Mouse (Mus musculus) C2C12 (cell line): Measurements from ENCODE around the gene Gm5089. TPM values are rescaled to one million over a fixed set of nuclear protein-coding genes. Genes with fewer than 3 reads are reported as not detected.

ENCODE experiments used
- H3K27me3 ChIP-seq: one replicate; pipeline ENCODE4 v1.6.1; 2011; ENCODE audit not compliant: control insufficient read depth, insufficient read depth, insufficient read length
- H3K36me3 ChIP-seq: one replicate; pipeline ENCODE4 v1.6.1; 2011; ENCODE audit not compliant: control insufficient read depth, insufficient read depth
- H3K4me3 ChIP-seq: one replicate; pipeline ENCODE4 v1.5.1; 2011; ENCODE audit warnings: mild to moderate bottlenecking, control low read depth; ENCODE audit not compliant: poor library complexity, insufficient read depth, severe bottlenecking
- H3K79me2 ChIP-seq: one replicate; pipeline ENCODE4 v1.6.1; 2011; ENCODE audit not compliant: control insufficient read depth, insufficient read depth
- H3K79me3 ChIP-seq: one replicate; pipeline ENCODE4 v1.6.1; 2011; ENCODE audit warnings: low read depth, control low read depth
- H3ac ChIP-seq: one replicate; pipeline ENCODE3; 2011; ENCODE audit warnings: low read depth; ENCODE audit not compliant: control insufficient read depth, insufficient read length
- CEBPB ChIP-seq: IDR thresholded peaks from one replicate; pipeline ENCODE4 v1.6.1; 2011; ENCODE audit warnings: low read depth, mild to moderate bottlenecking, control low read depth, moderate library complexity
- CTCF ChIP-seq: IDR thresholded peaks from one replicate; pipeline ENCODE4 v1.5.1; 2011; ENCODE audit not compliant: control insufficient read depth, insufficient read depth, insufficient read length
- FOSL1 ChIP-seq: IDR thresholded peaks from one replicate; pipeline ENCODE4 v1.8.0; 2011; ENCODE audit warnings: mild to moderate bottlenecking, low read length; ENCODE audit not compliant: poor library complexity, insufficient read depth, severe bottlenecking
- MAX ChIP-seq: IDR thresholded peaks from one replicate; pipeline ENCODE4 v1.6.1; 2011; ENCODE audit warnings: mild to moderate bottlenecking, control low read depth
- MYOD1 ChIP-seq: IDR thresholded peaks from one replicate; pipeline ENCODE4 v1.6.1; 2011; ENCODE audit warnings: low read depth; ENCODE audit not compliant: control insufficient read depth, insufficient read length
- MYOG ChIP-seq: IDR thresholded peaks from one replicate; pipeline ENCODE4 v1.6.1; 2011; ENCODE audit not compliant: control insufficient read depth, insufficient read length; ENCODE audit errors: extremely low read depth
- USF1 ChIP-seq: IDR thresholded peaks from one replicate; pipeline ENCODE4 v1.6.1; 2011; ENCODE audit warnings: low read depth, mild to moderate bottlenecking, control low read depth, moderate library complexity
- polyA plus RNA-seq: library from polyadenylated mRNA; unstranded; fragments of >200 nt; fragmentation: generic; extraction: Trizol; gene quantifications from one replicate; pipeline ENCODE4 v1.2.1, GENCODE M21; 2012; ENCODE audit warnings: missing spikeins

Gm5089 gene
- polyA plus RNA-seq, 1 experiment: not detected

DNA sequence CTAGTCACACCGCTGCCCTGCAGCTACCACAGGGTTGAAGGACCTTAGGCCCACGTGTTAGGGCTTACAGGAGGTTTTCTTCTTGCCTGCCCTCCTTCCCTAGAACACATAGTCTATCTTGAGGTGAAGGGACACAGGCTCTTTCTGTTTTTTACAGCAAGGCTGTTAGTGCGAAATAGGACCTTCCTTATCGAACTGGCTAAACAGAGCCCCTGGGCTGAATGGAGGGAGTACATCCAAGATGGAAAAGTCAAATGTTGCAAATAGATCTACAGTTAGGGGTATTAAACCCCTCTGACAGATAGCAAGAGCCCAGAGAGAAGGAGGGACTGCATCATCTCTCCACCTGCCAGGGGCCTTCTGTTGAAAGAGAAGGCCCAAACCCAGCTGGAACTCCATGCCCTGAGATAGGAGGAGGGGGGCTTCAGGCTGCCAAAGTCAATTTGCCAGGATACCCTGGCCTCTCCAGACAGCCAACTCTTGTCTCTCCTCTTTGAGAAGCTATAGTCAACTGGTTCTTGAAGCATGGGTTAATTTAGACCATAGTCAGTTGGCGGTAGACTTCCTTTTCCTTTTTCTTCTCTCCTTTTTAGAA is 733 bp upstream of the Gm5089 start:
- Histone ChIP-seq H3ac (no peak overlapping the region), H3K4me3 (no peak overlapping the region), H3K79me2 (no peaks in the 10 kb centered on the region), H3K36me3 (no peaks in the 10 kb centered on the region), H3K79me3 (no peaks in the 10 kb centered on the region), H3K27me3 (peaks cover 17% of the 10 kb centered on the region)
- no peak for TF ChIP-seq USF1
- no peak for TF ChIP-seq MAX
- TF ChIP-seq CTCF: no peak
- no peak for TF ChIP-seq MYOG
- TF ChIP-seq CEBPB: no peak
- TF ChIP-seq FOSL1: no peak
- TF ChIP-seq MYOD1: no peak

DNA sequence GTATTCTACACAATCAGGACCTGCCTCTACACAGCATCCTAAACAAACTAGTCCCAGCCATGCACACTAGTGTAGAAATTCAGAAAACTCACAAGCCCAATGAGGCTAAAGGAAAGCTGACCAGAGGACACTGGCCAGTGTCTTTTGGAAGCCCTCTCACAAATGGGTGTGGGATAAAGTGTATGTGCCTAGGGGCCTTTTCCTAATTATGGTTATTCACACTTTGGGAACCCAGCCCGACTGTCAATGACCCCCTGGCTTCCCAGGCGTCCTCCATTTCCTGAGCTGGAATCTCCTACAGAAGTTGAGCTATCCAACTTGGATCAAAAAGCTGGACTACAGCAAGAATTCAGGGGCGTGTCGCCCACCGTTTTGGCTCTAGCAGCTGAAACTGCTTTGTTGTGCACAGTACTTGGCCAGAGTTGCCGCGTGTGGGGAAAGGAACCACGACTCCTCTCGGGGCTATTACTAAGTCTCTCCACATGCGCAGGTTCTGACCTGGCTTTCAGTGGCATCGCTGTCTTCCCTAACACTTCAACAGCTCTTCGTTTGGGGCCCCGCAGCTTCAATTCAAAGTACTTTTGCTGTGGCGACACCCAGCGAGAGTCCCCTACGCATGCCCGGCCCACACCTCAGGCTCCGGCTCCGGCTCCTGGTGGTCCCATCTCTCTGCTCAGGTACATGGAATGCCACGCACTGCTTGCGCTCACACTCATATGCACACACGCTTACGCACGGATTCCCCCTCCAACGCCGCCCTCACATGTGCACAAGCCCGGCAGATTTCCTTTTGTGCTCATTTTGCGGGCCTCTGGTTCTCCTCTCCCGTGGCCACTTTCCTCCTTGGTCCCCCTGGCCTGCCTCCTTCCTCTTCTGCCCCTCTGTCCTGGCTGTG is 1.1 kb downstream of the Gm5089 start:
- Histone ChIP-seq H3K79me2 (no peaks in the 10 kb centered on the region), H3K79me3 (no peaks in the 10 kb centered on the region), H3K27me3 (peaks cover 17% of the 10 kb centered on the region), H3K36me3 (no peaks in the 10 kb centered on the region), H3K4me3 (no peak overlapping the region), H3ac (no peak overlapping the region)
- TF ChIP-seq MYOG: no peak
- no peak for TF ChIP-seq CEBPB
- TF ChIP-seq CTCF: no peak
- TF ChIP-seq MYOD1: no peak
- no peak for TF ChIP-seq FOSL1
- no peak for TF ChIP-seq MAX
- no peak for TF ChIP-seq USF1

DNA sequence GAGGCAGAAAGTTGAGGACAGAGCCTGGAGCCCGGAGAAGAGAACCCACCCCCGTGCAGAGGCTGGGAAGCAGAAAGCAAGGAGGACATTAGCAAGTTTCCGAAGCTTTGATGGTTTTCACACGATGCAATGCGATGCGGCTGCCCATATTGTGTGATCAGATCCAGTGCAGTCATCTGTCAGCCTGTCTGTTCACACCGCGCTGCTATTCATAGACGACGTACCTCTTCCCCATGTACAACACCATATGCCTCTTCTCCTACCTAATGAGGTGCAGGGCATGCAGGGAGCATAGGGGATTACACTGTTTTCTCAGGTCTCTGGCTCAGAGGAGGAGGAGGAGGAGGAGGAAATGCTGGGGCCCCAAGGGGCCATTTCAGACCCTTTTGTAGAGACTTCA is 14.1 kb downstream of the Gm5089 start:
- Histone ChIP-seq H3K79me2 (no peaks in the 10 kb centered on the region), H3ac (no peak overlapping the region), H3K79me3 (no peaks in the 10 kb centered on the region), H3K36me3 (no peaks in the 10 kb centered on the region), H3K4me3 (no peak overlapping the region), H3K27me3 (no peaks in the 10 kb centered on the region)
- no peak for TF ChIP-seq MYOG
- no peak for TF ChIP-seq MAX
- no peak for TF ChIP-seq USF1
- no peak for TF ChIP-seq CEBPB

DNA sequence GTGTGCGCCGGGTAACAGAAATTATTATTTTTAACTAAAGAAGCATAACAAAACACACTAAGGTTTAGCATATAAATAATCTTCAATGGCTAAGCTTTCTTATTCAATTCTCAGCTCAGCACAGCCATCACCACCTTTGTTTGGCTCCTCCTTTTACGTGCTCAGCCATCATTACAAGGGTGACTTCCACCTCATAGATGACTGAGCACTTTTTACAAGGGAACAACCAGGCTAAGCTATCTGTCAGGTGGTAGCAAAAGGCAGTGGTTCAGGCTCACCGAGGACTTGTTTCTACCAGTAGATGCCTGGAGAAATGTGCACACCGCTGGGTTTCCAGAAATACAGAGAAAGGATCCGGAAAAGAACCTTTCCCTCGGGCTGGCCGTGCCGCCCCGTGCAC is 16.9 kb downstream of the Gm5089 start:
- Histone ChIP-seq H3K79me3 (no peaks in the 10 kb centered on the region), H3K4me3 (no peak overlapping the region), H3K27me3 (no peaks in the 10 kb centered on the region), H3K36me3 (no peaks in the 10 kb centered on the region), H3K79me2 (no peaks in the 10 kb centered on the region), H3ac (no peak overlapping the region)
- TF ChIP-seq MAX (no peak), MYOD1 (no peak), CEBPB (no peak), FOSL1 (no peak), MYOG (no peak), USF1 (no peak), CTCF (no peak)

DNA sequence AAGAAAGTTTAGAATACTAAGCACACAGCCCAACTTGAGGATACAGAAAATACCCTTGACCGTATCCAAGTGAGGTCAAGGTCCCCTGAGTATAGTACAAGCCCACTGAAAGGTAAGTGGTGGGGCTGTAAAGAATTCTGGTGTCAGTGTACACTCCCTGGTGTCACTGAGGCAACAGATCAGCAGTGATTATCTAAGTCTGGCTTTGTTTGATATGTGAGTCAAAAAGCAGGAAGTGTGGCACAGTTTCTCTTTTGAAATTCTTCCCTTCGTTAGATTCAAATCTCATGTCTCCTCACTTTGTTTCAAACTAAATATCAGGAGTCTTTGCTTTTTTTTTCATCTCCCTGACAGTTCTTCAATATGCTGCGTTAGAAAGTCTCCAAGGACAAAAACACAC is 18.4 kb downstream of the Gm5089 start:
- H3K27me3 ChIP-seq: no peaks in the 10 kb centered on the region
- H3ac ChIP-seq: no peak overlapping the region
- H3K79me2 ChIP-seq: no peaks in the 10 kb centered on the region
- TF ChIP-seq CEBPB (no peak), MYOG (no peak), FOSL1 (no peak), CTCF (no peak), USF1 (no peak), MYOD1 (no peak), MAX (no peak)
- H3K4me3 ChIP-seq: no peak overlapping the region
- no peaks in the 10 kb centered on the region for H3K79me3 ChIP-seq
- no peaks in the 10 kb centered on the region for H3K36me3 ChIP-seq
